Comparison of ENCODE assay signal across 13 mouse cellular contexts in the genomic region with DNA sequence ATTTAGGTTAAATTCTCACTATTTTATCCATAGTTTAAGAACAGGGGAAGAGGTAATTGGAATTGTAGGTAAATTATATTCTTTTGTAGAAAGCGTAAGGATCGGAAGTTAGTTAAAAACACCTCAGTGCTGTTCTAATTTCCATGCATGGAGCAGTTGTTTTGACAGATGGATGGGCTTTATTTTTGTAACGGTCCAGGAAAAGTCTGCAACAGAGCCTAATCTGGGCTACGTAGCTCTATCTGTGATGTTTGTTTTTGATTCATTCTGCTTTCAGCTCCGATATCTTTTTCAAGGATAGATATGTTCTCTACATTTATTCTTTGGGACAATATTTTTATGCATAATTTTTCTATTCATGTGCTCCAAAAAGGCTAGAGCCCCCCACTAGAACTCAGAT.
DNase-seq lines count a peak whose midpoint lies in the region; ATAC-seq and TF ChIP-seq lines count a peak whose summit lies in the region.
"Had no signal": no experiment of that assay in that cellular context is flagged by ENCODE, and none has a peak within 500 bp of the region (broad histone marks: within the 10 kb centered on the region; RNA-seq: fewer than 3 reads in every experiment).

No protein-coding gene starts in this region.

- H3K27me3 ChIP-seq in embryonic facial prominence, embryonic 14.5 days (replicated peaks; ENCODE audit: control insufficient read depth, insufficient read depth, low read length): no peaks in the 10 kb centered on the region
- H3K27me3 ChIP-seq: liver, embryonic 13.5 days had no signal

- no peak for DNase-seq in gastrocnemius, adult 2 months
- no peak for DNase-seq in gastrocnemius, postnatal 14 days
- DNase-seq in left cerebral cortex, adult 2 months (ENCODE audit: extremely low spot score in 1 of 2, low spot score in 2 of 2): no peak
- no peak for DNase-seq in left cerebral cortex, adult 18-20 months (ENCODE audit: low spot score in 2 of 2)
- DNase-seq in brain, embryonic 14.5 days (ENCODE audit: low read depth): peak; percentile 48
- DNase-seq in embryonic facial prominence, embryonic 14.5 days (ENCODE audit: low spot score): no peak
- no peak for DNase-seq in cerebellum, adult 9-11 months
- DNase-seq in Muller cell, postnatal 12 days (ENCODE audit: inconsistent ontology term): no peak
- DNase-seq: B cell, adult 2 months; cerebellum, adult 9-10 months; kidney, adult 18-20 months; liver, embryonic 13.5 days; thymus, postnatal 14 days had no signal

- no peak overlapping the region for H3K9ac ChIP-seq in embryonic facial prominence, embryonic 14.5 days (ENCODE audit: low read depth, low read length)
- H3K9ac ChIP-seq: liver, embryonic 13.5 days had no signal

- no peak overlapping the region for H3K4me3 ChIP-seq in gastrocnemius, adult 2 months
- peak overlapping the region; percentile 0; the same call in 1 of the 2 replicates for H3K4me3 ChIP-seq in left cerebral cortex, adult 2 months
- H3K4me3 ChIP-seq in embryonic facial prominence, embryonic 14.5 days (ENCODE audit: low read depth, low read length): no peak overlapping the region
- H3K4me3 ChIP-seq: liver, embryonic 13.5 days had no signal

- no peak overlapping the region for H3K4me2 ChIP-seq in embryonic facial prominence, embryonic 14.5 days (ENCODE audit: low read depth, low read length)
- H3K4me2 ChIP-seq: liver, embryonic 13.5 days had no signal

- no peak for TF ChIP-seq CTCF in gastrocnemius, adult 2 months (IDR thresholded peaks at IDR 0.05)
- TF ChIP-seq CTCF in left cerebral cortex, adult 2 months (IDR thresholded peaks at IDR 0.05): no peak
- no peak for TF ChIP-seq CTCF in brain, embryonic 14.5 days (IDR thresholded peaks at IDR 0.05; ENCODE audit: borderline replicate concordance, extremely low read depth, insufficient read depth, insufficient read length)

- peak overlapping the region; percentile 53; the same call in 1 of the 2 replicates for H3K27ac ChIP-seq in gastrocnemius, adult 2 months
- H3K27ac ChIP-seq in left cerebral cortex, adult 2 months: peak overlapping the region; percentile 12; the same call in 1 of the 2 replicates
- H3K27ac ChIP-seq in embryonic facial prominence, embryonic 14.5 days (replicated peaks; ENCODE audit: low read depth, low read length): peak overlapping the region; percentile 68; the same call in 1 of the 2 replicates
- H3K27ac ChIP-seq: liver, embryonic 13.5 days had no signal

- H3K36me3 ChIP-seq in embryonic facial prominence, embryonic 14.5 days (ENCODE audit: control insufficient read depth, insufficient read depth, low read length): 0 out of 2 replicates have a peak, but pooled peaks cover 1% of the 10 kb centered on the region
- H3K36me3 ChIP-seq: liver, embryonic 13.5 days had no signal

- ATAC-seq in embryonic facial prominence, embryonic 14.5 days (ENCODE audit: low read depth): no peak

- H3K9me3 ChIP-seq in embryonic facial prominence, embryonic 14.5 days (ENCODE audit: control insufficient read depth, low read length): no peaks in the 10 kb centered on the region
- H3K9me3 ChIP-seq: liver, embryonic 13.5 days had no signal

- WGBS in embryonic facial prominence, embryonic 14.5 days: 51% methylated on average over 5 of the region's 5 CpGs

- intact Hi-C loops in gastrocnemius, adult 2 months (cut with DNase I): no loop called here
- intact Hi-C loops in gastrocnemius, postnatal 14 days (cut with DNase I; ENCODE audit: low total_unique reads): no loop called here
- intact Hi-C loops in left cerebral cortex, adult 2 months (cut with DNase I): loop anchor here (10.0 kb wide), 1 partner anchor 305 kb away; no protein-coding TSS in a partner anchor

- peaks cover 21% of the 10 kb centered on the region for H3K4me1 ChIP-seq in embryonic facial prominence, embryonic 14.5 days (ENCODE audit: control insufficient read depth, insufficient read depth, low read length)
- H3K4me1 ChIP-seq: liver, embryonic 13.5 days had no signal

- no peak for TF ChIP-seq POLR2A in brain, embryonic 14.5 days (IDR thresholded peaks at IDR 0.05; ENCODE audit: borderline replicate concordance, extremely low read depth, insufficient read depth, insufficient read length, poor library complexity, severe bottlenecking)

Comparison
In these comparisons a context has a peak if more than half of its experiments do, and no peak if none do; other contexts are left out.
1. H3K27ac ChIP-seq: peak in every context shown above with its lines; median percentile 68 in embryonic facial prominence, embryonic 14.5 days; 53 in gastrocnemius, adult 2 months; 12 in left cerebral cortex, adult 2 months.